Mouse (Mus musculus): ENCODE data around the gene Zfp644. TPM values are rescaled to one million over a fixed set of nuclear protein-coding genes. Genes with fewer than 3 reads are reported as not detected.

Zfp644 gene
- polyA plus RNA-seq, 1 experiment from 2014 or later: 61.0 TPM

DNA sequence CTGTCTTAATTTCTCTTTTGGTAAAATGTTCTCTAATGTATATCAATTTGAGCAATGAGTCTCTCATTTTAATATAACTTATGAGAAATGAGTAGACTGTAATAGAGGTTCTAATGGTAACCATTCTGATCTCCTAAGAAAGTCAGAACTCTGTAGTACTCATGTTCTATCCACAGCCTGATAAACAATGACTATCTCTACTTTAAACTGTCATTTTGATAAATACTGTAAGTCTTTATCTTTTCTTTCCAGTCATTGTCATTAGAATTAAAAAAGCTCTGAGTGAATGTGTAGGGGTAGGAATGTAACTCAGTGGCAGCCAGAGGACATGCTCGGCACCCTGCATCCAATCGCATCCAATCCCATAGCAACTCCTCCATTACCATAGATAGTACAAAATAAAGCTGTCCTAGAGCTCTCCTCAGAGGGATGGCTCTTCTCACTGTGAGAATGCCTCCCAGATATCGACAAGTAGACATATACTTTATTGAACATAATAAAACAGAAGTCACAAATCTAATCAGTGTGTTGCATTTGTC lies 44.2 kb downstream of the Zfp644 start:
- Histone ChIP-seq H3K4me1 (no peaks in the 10 kb centered on the region), H3K36me3 (peaks cover 23% of the 10 kb centered on the region), H3K27ac (no peak overlapping the region), H3K9me3 (replicated peaks) (no peaks in the 10 kb centered on the region), H3K9ac (no peak overlapping the region), H3K4me3 (replicated peaks) (no peak overlapping the region), H3K4me2 (no peak overlapping the region), H3K27me3 (no peaks in the 10 kb centered on the region)
- no peak for ATAC-seq (replicated peaks; ENCODE audit: low FRiP score)
- 87% methylated on average over 3 of the region's 3 CpGs for WGBS

DNA sequence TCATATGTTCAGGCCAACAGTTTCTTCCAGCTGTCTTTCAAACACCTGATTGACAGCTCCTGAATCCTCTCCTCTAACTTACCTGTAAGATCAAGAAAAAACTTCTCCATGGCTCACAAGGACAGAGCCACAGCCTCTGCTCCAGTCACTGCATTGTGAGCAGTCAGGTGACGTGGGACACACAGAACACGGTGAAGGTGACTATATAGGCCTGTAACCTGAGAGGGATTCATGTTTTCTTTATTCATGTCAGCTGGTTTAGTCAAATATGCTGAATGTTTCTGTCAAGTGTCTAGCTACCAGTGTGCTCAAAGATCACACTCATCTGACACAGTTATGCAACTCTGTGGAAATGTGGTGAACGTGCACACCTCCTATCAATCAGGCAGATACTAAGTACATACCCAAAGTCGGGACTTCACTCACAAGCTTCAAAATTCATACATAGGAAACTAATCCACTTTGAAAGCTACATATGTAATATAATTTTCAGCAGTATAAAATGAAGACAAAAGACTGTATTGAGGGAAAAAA lies 44.8 kb downstream of the Zfp644 start:
- H3K9ac ChIP-seq: no peak overlapping the region
- no peak overlapping the region for H3K27ac ChIP-seq
- 88% methylated on average over 4 of the region's 4 CpGs for WGBS

DNA sequence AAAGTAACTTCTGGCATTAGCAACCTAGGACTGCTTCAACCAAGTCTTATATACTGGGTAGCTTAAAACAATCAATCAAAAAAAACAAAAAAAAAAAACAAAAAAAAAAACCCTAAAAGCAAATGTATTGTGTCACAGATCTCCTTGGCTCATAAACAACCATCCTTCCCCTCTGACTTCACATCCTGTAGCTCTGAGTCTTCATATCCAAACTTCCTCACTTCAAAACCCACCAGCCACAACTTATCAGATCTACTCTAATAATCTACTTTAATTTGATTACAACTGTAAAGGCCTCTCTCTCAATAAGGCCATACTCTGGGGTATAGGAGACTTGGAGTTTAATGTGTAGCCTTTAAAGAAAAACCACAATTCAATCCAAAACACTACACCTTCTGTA lies 47.1 kb downstream of the Zfp644 start:
- Histone ChIP-seq H3K27me3 (no peaks in the 10 kb centered on the region), H3K4me3 (replicated peaks) (no peak overlapping the region), H3K36me3 (peaks cover 16% of the 10 kb centered on the region), H3K9ac (no peak overlapping the region), H3K4me1 (no peaks in the 10 kb centered on the region), H3K27ac (no peak overlapping the region), H3K4me2 (no peak overlapping the region), H3K9me3 (replicated peaks) (no peaks in the 10 kb centered on the region)
- no peak for ATAC-seq (replicated peaks; ENCODE audit: low FRiP score)

More for the DNA sequence above, 44.8 kb downstream of the Zfp644 start:
- no peak overlapping the region for H3K4me2 ChIP-seq
- no peak overlapping the region for H3K4me3 ChIP-seq (replicated peaks)
- no peaks in the 10 kb centered on the region for H3K4me1 ChIP-seq
- H3K9me3 ChIP-seq (replicated peaks): no peaks in the 10 kb centered on the region
- no peaks in the 10 kb centered on the region for H3K27me3 ChIP-seq
- no peak for ATAC-seq (replicated peaks; ENCODE audit: low FRiP score)
- H3K36me3 ChIP-seq: peaks cover 23% of the 10 kb centered on the region

DNA sequence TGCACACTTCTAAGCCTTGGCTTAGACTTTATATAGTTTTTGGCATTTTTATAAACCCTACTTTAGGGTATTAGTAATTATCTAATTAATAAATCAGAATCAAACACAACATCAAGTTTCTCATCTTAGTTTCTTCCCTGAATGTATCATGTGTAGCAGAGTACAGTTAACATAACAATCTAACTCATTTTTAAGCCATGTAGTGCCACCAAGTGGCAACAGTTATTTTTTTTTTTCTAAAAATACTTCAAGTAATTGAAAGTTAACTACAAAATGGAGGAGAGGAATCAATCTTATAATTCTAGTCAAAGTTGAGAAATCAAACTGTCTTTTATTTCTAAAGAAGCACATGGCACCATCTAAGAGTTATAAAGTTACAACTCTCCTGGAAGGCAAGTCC lies 47.6 kb downstream of the Zfp644 start:
- H3K4me2 ChIP-seq: no peak overlapping the region
- H3K27ac ChIP-seq: no peak overlapping the region
- no peak overlapping the region for H3K9ac ChIP-seq
- H3K4me3 ChIP-seq (replicated peaks): no peak overlapping the region
- no peak for ATAC-seq (replicated peaks; ENCODE audit: low FRiP score)
- no peaks in the 10 kb centered on the region for H3K9me3 ChIP-seq (replicated peaks)
- no peaks in the 10 kb centered on the region for H3K4me1 ChIP-seq
- H3K27me3 ChIP-seq: no peaks in the 10 kb centered on the region
- H3K36me3 ChIP-seq: peaks cover 12% of the 10 kb centered on the region; the same call in 1 of the 2 replicates

DNA sequence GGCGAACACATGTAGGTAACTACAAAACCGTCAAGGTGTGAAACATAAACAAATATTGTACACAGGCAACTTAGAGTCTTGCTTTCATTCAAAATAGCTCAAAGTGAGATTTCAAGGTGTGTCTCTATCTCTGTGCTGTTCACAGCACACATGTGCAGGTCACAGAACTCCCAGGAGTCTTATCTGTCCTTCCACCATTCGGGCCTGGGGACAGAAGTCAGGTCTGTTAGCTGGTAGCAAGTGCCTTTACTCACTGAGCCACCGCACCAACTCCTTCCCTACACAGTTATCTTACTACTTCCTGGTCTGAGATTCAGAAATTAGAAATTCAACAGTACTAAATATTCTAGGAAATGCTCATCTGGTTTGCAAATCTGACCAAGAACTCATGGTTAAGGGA lies 53.7 kb downstream of the Zfp644 start:
- Histone ChIP-seq H3K27me3 (no peaks in the 10 kb centered on the region), H3K4me1 (0 out of 2 replicates have a peak, but pooled peaks cover 3% of the 10 kb centered on the region), H3K27ac (no peak overlapping the region), H3K36me3 (peaks cover 4% of the 10 kb centered on the region; the same call in 1 of the 2 replicates), H3K4me3 (replicated peaks) (no peak overlapping the region), H3K9me3 (replicated peaks) (no peaks in the 10 kb centered on the region), H3K9ac (no peak overlapping the region), H3K4me2 (no peak overlapping the region)
- 68% methylated on average over 4 of the region's 4 CpGs for WGBS
- no peak for ATAC-seq (replicated peaks; ENCODE audit: low FRiP score)

DNA sequence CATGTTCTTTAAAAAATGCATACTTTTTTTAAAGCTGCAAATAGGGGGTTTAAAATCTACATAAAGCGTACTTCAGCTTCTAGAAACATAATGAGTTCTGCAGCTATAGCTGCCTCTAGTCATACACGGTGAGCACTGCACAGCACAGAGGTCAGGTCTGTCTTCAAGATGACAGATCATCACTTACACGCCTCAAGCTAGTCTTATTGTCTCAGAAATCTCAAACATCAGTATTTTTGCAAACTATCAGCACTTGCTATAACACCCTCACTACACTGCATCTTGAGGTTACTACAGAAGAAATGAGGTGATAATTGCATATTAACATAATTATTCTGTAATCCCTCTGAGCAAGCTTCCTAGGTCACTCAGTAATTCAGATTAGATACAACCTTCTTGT lies 55.2 kb downstream of the Zfp644 start:
- 88% methylated on average over 3 of the region's 3 CpGs for WGBS
- H3K36me3 ChIP-seq: peaks cover 19% of the 10 kb centered on the region
- H3K4me3 ChIP-seq (replicated peaks): no peak overlapping the region
- H3K27ac ChIP-seq: no peak overlapping the region
- no peaks in the 10 kb centered on the region for H3K9me3 ChIP-seq (replicated peaks)
- no peaks in the 10 kb centered on the region for H3K27me3 ChIP-seq
- no peak overlapping the region for H3K9ac ChIP-seq
- H3K4me2 ChIP-seq: no peak overlapping the region
- no peak for ATAC-seq (replicated peaks; ENCODE audit: low FRiP score)
- H3K4me1 ChIP-seq: 0 out of 2 replicates have a peak, but pooled peaks cover 3% of the 10 kb centered on the region

DNA sequence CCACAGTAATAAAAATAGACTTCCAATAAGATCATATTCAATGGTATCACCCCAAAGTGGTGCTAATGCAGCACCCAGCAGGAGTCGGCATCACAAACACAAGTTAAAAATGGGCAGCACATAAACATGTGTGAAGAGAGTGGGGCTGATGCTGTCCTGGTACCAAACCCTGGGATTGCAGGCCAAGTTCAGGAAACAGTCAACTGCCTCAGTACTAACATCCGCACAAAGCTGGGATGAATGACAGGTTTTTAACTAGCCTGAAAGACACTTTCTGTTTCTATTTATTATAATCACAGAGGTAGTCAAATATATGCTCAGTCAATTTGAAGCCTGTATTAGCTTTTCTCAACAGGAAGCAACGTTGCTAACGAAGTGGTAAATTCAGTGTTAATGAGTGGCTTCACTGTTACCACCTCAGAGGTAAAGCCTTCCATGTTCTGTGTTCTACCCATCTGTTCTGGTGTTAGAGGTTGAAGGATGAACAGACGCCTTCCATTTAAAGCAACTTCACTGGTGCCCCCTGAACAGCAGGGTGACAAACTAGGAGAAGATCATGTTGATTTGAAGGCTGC lies 56.8 kb downstream of the Zfp644 start:
- H3K4me1 ChIP-seq: 0 out of 2 replicates have a peak, but pooled peaks cover 3% of the 10 kb centered on the region
- no peak for ATAC-seq (replicated peaks; ENCODE audit: low FRiP score)
- no peak overlapping the region for H3K27ac ChIP-seq
- no peaks in the 10 kb centered on the region for H3K27me3 ChIP-seq
- H3K4me3 ChIP-seq (replicated peaks): no peak overlapping the region
- H3K4me2 ChIP-seq: no peak overlapping the region
- H3K36me3 ChIP-seq: peaks cover 34% of the 10 kb centered on the region
- no peaks in the 10 kb centered on the region for H3K9me3 ChIP-seq (replicated peaks)
- H3K9ac ChIP-seq: no peak overlapping the region
- 85% methylated on average over 5 of the region's 5 CpGs for WGBS

DNA sequence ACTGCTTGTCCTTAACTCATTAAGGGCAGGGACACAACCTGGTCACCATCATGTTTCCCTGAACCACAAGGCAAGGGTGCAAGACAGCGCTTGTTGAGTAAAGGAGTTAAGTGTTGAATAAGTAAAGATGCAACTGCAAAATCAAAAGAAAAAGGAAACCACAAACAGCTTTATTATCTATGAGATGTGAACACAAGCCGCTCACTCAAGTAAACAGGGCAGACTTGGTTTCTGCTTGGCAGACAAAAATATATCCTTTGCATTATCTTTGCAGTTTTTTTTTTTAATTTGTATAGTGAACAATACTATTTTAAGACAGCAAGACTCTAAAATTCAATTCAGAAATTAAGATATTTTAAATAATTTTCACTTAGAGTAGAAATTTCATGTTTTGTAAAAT lies 57.5 kb downstream of the Zfp644 start:
- no peaks in the 10 kb centered on the region for H3K27me3 ChIP-seq
- no peak overlapping the region for H3K9ac ChIP-seq
- no peaks in the 10 kb centered on the region for H3K9me3 ChIP-seq (replicated peaks)
- H3K27ac ChIP-seq: no peak overlapping the region
- ATAC-seq (replicated peaks; ENCODE audit: low FRiP score): no peak
- peaks cover 41% of the 10 kb centered on the region for H3K36me3 ChIP-seq
- H3K4me1 ChIP-seq: 0 out of 2 replicates have a peak, but pooled peaks cover 3% of the 10 kb centered on the region
- WGBS: 95% methylated on average over 2 of the region's 2 CpGs
- H3K4me3 ChIP-seq (replicated peaks): no peak overlapping the region
- H3K4me2 ChIP-seq: no peak overlapping the region

DNA sequence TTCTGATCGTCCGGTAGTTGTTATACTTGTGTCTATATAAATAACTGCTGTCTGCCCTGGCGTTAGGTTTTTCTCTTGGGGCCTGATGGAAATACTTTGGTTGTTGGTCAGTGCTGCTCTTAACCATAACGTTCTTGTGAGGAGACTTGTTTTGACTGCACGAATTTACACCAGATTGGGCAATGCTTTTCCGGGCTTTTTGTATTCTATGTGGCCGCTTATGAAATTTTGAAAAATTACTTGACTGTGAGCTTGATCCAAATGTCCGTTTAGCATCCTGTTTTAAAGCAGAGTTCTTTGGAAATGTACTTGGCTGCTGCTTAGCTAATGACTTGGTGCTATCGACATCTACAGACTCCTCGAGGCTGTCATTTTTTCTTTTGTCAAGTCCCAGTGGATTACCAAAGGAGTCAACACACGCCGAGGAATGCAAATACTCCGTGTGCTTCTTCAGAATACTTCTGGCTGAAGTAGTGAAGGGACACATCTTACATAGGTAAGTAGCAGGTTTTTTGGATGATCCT lies 60.6 kb downstream of the Zfp644 start:
- Histone ChIP-seq H3K9me3 (replicated peaks) (no peaks in the 10 kb centered on the region), H3K27me3 (no peaks in the 10 kb centered on the region), H3K27ac (no peak overlapping the region), H3K9ac (no peak overlapping the region), H3K4me1 (no peaks in the 10 kb centered on the region), H3K36me3 (peaks cover 54% of the 10 kb centered on the region), H3K4me3 (replicated peaks) (no peak overlapping the region), H3K4me2 (no peak overlapping the region)
- ATAC-seq (replicated peaks; ENCODE audit: low FRiP score): no peak
- WGBS: 91% methylated on average over 13 of the region's 13 CpGs

DNA sequence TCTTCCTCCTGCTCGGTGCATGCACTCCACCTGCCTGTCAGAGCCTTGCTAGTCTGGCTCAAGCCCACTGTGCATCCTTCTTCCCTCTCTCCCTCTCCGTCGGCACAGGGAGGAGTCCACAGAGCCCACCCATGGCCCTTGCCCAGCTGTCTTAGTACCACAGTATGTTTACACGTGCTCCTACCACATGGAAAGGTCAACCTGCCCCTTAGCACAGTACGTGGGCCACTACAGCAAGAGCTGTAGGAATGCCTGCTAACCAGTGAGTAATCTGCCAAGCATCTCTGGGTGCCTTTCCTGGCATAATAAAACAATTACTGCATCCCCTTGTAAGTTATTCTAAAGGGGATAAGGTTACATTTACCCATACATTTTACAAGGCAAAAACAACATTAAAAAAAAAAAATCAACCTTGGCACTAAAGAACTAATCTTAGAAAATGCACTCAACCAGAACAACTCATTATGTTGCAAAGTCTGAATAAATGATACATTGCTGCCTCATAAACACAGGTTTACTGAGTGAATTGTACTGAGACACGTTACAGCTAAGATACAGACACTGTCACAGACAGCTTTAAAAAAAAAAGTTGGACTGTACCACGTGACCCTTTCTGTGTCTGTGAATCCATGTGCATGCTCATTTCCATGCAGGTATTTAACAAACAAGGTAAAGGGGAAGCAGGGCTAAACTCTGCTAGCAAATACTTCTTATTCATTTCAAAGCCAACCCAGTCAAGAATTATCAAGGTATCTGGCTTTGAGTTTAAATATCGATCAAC lies 68.5 kb downstream of the Zfp644 start:
- ATAC-seq (replicated peaks; ENCODE audit: low FRiP score): 0 out of 2 replicates have a peak, but pooled peaks have one; percentile 58
- WGBS: 58% methylated on average over 8 of the region's 8 CpGs

DNA sequence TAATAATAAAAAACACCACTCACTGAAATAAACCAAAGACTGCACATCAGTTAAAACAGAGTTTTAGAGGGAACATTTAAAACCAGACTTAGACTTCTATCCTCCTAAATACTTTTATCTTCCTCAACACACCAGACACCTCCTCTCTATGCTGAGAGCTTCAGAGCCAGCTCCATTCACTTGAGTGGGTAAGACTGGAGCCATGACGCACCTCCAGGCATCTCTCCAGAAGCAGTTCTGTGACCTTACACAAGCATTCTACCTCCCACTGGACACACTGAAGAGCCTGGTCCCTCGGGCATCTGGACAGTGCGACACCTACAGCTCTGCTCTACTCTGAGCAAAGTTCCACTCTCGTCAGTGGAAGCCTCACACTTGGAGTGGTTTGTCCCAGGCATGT lies 73.8 kb downstream of the Zfp644 start:
- Histone ChIP-seq H3K27ac (no peak overlapping the region), H3K9me3 (replicated peaks) (no peaks in the 10 kb centered on the region), H3K36me3 (peaks cover 53% of the 10 kb centered on the region), H3K4me3 (replicated peaks) (no peak overlapping the region), H3K27me3 (no peaks in the 10 kb centered on the region), H3K9ac (no peak overlapping the region), H3K4me2 (no peak overlapping the region), H3K4me1 (peaks cover 3% of the 10 kb centered on the region)
- 93% methylated on average over 4 of the region's 4 CpGs for WGBS
- ATAC-seq (replicated peaks; ENCODE audit: low FRiP score): no peak

More for the DNA sequence above, 68.5 kb downstream of the Zfp644 start:
- Histone ChIP-seq H3K27me3 (no peaks in the 10 kb centered on the region), H3K9ac (no peak overlapping the region), H3K4me2 (no peak overlapping the region), H3K27ac (0 out of 2 replicates have a peak overlapping the region, but pooled peaks have one; percentile 18), H3K4me3 (replicated peaks) (no peak overlapping the region), H3K9me3 (replicated peaks) (no peaks in the 10 kb centered on the region), H3K4me1 (peaks cover 7% of the 10 kb centered on the region), H3K36me3 (peaks cover 34% of the 10 kb centered on the region)

DNA sequence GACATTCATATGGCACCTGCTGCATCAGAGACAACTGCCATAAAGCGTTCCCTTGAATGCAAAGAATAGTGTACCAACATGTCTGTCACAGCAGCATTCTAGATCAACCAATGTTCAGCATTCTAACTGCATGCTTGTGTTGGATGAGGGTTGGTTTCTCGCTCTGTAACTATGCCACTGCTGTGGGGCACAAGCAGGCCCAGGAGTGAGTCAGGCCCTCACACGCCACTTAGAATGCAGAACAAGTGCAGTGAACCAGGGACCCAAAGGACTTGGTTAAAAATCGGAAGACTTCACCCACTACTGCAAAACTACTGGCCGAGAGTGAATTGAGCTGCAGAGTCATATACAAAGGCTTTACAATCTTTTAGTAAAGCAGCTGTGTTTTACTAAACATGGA lies 74.9 kb downstream of the Zfp644 start:
- Histone ChIP-seq H3K9ac (no peak overlapping the region), H3K4me3 (replicated peaks) (no peak overlapping the region), H3K4me2 (no peak overlapping the region), H3K4me1 (no peaks in the 10 kb centered on the region), H3K27me3 (no peaks in the 10 kb centered on the region), H3K27ac (no peak overlapping the region), H3K36me3 (peaks cover 60% of the 10 kb centered on the region), H3K9me3 (replicated peaks) (no peaks in the 10 kb centered on the region)
- no peak for ATAC-seq (replicated peaks; ENCODE audit: low FRiP score)
- 92% methylated on average over 5 of the region's 5 CpGs for WGBS
